Mouse (Mus musculus): Measurements from ENCODE around the gene Lce3f.
A peak's percentile ranks its signal among the peaks of the same experiment; 100 is the strongest.

Lce3f gene

DNA sequence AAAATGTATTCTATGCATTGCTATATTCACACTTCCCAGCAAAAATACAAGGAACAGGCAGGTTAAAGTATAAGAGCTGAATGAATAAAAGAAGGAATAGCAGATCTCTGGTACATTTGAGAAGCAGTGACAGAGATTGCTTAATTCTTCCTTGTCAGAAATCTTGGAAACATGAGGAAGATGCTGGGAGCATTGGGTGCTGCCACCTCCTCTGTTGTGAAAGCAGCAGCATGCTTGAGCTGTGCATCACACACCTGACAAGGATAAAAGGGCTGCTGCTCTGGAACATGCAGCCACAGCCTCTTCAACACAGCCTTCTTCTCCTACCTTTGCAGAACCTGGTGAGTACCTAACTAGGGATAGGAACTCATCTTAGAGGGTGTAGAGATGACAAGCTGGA is at the start of gene Lce3f:
Gene Lce3f, plus strand, starts transcription at position 301 of the 400 bp plus-strand sequence.
- no peak for ATAC-seq (ENCODE audit: insufficient number of reproducible peaks, low FRiP score, low TSS enrichment)

DNA sequence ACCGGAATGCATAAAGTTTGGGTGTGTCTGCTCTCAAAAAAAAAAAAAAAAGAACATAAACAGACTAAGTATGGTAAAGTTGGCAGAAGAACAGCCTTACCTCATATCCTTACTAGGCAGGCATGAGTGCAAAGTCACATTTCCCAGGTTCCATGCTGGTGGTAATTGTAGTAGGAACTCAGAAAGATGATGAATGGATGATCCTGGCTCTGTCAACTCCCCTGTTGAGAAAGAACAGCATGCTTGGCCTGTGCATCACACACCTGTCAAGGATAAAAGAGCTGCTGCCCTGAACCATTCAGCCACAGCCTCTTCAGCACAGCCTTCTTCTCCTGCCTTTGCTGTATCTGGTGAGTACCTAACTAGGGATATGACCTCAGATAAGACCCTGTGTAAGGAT is 47.8 kb upstream of the Lce3f start, which contains the start of gene Lce3c:
Gene Lce3c, plus strand, starts transcription at position 301 of the 400 bp plus-strand sequence.
- no peak for ATAC-seq (ENCODE audit: insufficient number of reproducible peaks, low FRiP score, low TSS enrichment)

DNA sequence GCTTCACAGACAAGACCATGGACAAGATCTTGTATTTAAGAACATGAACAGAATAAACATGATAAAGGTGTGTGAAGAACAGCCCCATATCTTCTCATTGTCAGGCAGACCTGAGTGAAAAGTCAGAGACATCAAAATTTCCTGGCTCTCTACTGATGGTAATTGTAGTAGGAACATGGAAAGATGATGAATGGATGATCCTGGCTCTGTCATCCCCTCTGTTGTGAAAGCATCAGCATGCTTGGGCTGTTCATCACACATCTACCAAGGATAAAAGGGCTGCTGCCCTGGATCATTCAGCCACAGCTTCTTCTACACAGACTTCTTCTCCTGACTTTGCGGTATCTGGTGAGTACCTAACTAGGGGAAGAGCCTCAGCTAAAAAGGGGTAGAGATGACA is 34.9 kb upstream of the Lce3f start, which contains the start of gene Lce3d:
Gene Lce3d, plus strand, starts transcription at position 301 of the 400 bp plus-strand sequence.
- ATAC-seq (ENCODE audit: insufficient number of reproducible peaks, low FRiP score, low TSS enrichment) = no peak

DNA sequence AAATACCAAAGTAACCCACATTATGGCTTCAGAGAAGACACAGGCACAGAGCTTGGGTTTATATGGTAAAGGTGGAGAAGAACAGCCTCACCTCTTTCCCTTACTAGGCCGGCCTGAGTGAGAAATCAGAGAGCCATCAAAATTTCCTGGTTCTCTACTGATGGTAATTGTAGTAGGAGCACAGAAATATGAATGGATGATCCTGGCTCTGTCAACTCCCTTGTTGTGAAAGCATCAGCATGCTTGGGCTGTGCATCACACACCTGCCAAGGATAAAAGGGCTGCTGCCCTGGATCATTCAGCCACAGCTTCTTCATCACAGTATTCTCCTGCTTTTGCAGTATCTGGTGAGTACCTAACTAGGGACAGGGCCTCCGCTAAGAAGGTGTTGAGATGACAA is 25.3 kb upstream of the Lce3f start, which contains the start of gene Lce3e:
Gene Lce3e, plus strand, starts transcription at position 301 of the 400 bp plus-strand sequence.
- no peak for ATAC-seq (ENCODE audit: insufficient number of reproducible peaks, low FRiP score, low TSS enrichment)

DNA sequence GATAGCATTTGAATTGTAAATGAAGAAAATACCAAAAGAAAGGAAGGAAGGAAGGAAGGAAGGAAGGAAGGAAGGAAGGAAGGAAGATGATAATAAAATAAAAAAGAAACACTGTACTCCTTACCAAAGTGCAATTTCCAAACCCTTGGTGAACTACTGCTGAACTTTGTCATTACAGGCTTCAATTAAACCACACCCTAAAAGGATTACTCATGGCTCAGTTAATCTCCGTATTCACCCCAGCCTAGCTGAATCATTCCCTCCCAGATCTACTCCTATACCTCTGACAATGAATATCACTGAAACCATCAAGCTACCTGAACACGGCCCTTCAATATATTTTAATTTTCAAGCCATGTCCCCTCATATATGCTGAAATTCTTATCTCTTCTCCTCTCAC is 13.5 kb upstream of the Lce3f start:
- no peak for ATAC-seq (ENCODE audit: insufficient number of reproducible peaks, low FRiP score, low TSS enrichment)

DNA sequence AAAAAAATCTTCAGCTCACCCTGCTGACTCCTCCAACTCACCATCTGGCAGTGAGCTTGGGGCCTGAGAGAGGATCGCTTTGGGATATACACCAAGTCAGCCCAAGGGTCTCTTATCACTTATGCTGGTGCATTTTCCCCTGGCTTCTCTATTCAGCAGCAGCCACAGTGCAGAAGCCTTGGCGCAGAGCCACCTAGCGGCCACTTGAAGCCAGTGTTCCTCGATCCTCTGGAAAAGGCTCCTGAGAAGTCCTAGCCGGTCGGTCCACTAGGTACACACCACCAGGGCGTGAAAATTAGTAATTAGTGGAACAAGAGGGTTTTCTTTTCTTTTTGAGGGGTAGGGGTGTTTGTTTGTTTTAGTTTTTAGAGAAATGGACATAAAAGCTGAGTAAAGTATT is 6.7 kb downstream of the Lce3f start:
- ATAC-seq (ENCODE audit: insufficient number of reproducible peaks, low FRiP score, low TSS enrichment) = peak; percentile 87; the same call in 1 of the 2 replicates

DNA sequence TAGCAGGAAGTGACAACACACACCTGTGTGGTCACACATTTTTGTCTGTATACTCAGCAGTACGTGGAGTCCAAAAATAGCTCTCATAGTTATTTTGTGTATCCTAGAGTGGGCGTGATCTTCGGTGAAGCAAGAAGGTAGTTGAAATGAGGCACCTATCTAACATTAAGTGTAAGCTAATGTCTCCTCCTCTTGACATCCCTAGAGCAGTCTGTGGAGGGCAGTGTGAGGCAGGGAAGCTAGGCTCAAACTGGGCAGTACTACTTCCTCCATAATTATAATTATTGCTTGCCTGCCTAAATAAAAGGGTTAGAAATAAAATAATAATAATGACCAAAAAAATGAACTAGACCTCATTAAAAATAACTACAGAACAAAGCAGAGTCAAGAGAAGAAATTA is 8.6 kb downstream of the Lce3f start:
- ATAC-seq (ENCODE audit: insufficient number of reproducible peaks, low FRiP score, low TSS enrichment) = no peak

DNA sequence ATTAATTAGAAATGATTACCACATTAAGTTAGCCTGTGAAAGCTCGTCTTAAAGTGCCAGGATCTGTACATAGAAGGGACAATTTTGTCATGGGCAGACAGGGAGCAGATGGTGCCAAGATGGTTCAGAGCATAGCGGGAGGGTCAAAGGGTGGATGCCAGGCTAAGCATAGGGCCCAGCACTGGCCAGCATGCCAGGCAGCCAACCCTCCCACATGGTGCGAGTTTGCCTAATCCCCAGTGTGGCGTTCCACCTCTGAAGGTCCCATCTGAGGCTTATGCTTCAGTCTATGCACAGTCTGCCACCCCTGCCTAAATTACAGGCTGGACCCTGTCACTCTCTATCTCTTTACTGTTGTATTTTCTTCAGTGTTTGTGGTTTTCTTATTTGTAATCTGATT is 10.8 kb downstream of the Lce3f start:
- ATAC-seq (ENCODE audit: insufficient number of reproducible peaks, low FRiP score, low TSS enrichment) = no peak

DNA sequence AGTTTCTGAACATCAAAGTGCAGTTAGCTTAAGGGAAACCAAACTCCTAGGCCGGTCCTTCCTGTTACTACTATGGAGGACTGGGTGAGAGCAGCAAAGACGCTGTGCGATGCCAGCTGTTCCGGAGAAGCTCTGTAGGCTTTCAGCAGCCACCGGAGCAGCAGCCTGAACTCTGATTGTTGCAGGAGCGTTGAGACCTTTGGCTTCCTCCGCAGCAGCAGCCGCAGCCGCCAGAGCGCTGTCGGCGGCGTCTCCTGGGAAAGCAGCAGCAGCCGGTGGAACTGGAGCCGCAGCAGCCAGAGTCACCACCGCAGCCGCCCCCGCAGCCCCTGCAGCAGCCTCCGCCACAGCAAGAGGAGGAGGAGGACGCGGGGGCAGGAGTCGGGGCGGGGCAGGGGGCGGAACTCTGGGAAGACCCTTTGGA is 22.4 kb downstream of the Lce3f start:
- ATAC-seq (ENCODE audit: insufficient number of reproducible peaks, low FRiP score, low TSS enrichment) = peak; percentile 27; the same call in 1 of the 2 replicates

DNA sequence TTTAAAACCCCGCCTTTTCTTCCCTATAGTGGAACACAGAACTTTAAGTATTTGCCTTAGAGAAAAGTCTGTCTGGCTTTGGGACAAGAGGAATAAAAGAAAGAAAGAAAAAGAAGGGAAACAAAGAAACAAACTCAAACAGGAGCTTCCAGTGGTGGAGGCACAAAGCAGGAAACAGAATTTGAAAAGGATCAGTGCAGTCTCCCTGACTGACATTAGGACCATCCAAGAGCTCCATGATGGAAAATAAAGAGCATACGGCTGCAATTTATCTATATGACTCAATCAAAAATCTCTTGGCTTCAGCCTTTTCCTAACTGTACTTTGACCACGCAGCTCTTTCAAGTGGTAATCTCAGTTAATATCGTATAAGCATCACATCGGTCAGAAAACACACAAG is 22.8 kb downstream of the Lce3f start:
- ATAC-seq (ENCODE audit: insufficient number of reproducible peaks, low FRiP score, low TSS enrichment) = no peak

DNA sequence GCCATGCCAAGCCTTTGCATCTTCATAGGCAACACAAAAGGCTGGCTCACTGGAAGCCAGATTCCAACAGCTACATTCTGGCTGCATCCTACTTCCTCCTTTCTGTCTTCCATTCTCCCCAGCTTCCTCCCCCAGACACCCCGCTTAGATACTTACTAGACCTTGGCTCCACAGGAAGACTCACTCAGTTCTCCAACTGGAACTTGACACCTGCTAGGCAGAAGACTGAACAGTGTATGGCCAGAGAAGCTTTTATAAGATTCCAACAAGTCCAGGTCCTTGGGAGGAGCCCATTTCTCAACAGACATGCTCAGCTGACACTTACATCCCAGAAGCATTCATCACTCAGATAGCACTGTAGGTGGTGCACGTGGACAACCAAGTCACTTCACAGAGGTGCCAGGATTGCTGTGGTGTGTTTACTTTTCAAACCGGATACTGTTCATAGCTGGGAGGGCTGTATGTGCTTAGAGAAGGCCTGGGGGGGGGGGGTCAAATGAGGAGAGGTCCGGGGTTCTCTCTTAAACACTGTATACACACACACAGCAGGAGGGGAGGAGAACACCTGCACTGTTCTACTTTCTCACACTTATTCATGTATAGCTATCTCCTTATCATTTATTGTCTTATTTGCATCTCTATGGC is 23.6 kb downstream of the Lce3f start, which contains the start of gene Crct1:
Gene Crct1, minus strand, starts transcription at position 228 of the 645 bp plus-strand sequence.
- no peak for ATAC-seq (ENCODE audit: insufficient number of reproducible peaks, low FRiP score, low TSS enrichment)

DNA sequence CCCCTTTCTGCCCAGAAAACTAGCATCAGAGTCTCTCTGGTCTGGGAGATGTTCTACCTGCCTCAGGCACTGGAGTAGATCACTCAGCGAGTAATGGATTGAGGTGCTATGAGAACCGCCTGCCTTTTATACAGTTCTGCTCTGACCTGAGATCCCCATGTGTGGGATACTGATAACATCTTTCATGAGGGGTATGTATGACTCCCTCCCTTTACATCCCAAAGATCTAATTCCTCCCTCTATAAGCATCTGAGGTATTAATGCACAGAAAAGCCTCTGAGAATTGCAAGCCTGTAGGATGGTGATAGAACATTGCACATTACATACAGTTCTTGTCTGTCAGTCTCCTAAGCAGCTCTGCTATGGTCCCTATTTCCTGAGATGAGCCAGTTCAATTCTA is 26.9 kb downstream of the Lce3f start, which contains the start of gene Lce1m:
Gene Lce1m, minus strand, starts transcription at position 101 of the 400 bp plus-strand sequence.
- no peak for ATAC-seq (ENCODE audit: insufficient number of reproducible peaks, low FRiP score, low TSS enrichment)

DNA sequence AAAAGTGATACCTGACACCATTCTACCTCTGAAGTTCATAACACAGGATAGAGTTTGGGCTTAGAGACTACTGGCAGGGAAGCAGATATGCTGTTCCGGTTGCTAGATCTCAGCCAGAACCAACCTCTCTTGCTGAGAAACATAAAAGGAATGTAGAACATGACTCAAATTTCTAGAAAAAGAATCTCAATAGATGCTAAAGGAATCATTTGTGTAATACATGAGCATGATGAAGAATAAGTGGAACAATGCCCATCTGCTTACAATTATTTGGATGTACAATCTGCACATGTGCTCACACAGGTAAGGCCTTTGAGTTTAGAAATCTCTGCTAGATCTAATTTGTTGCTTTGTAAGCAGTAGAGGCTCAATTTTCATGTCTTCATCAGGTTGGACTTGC is 29.1 kb downstream of the Lce3f start:
- ATAC-seq (ENCODE audit: insufficient number of reproducible peaks, low FRiP score, low TSS enrichment) = no peak

DNA sequence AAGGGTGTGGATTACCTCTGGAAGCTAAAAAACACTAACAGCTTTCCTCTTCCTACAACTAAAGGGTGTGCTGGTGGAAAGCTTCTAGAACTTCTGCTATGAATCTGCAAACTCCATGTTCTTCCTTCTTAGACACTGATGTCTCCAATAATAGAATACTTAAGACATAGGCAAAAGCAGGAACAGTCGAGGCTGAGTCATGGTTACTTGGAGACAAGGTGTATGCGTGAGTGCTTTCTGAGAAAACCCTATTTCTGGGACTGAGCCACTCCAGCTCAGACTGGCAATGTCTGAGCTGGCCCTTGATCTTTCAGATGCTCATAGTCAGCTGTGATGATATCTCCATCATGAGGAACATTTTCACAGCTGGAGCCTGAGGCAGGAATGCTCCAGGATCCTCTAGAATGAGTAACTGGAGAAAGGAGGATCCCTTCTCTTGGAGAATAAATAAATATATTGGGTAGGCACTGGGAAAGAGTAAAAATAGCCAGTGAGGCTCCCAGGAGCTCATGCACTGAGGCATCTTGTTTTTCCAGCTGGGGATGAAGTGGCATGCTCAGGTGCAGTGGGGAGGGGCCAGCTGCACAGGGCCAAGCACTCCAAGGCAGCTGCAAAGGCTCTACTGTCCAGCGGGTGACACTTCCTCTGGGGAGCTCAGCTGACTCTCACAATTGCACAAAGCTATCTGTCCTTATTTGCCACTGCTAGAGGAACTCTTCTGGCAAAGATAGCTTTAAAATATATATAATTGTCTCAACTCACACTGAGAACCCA is 31.6 kb downstream of the Lce3f start:
- ATAC-seq (ENCODE audit: insufficient number of reproducible peaks, low FRiP score, low TSS enrichment) = no peak

DNA sequence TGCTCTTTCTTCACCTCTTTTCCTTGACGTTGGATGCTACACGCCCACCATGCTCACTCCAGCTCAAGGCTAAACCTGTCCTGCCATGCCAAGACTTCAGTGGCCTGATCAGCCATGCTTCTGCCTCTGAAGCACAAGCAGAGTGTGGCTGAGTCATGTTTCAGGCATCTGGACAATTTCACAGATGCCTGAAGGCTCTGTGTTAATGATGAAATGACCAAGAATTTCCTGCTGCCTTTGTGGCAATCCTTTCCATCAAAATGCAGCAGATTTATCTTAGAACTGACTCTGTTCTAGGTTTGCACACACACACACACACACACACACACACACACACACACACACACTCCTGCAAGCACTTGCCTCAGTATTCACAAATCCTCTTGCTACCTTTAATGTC is 33.5 kb downstream of the Lce3f start:
- no peak for ATAC-seq (ENCODE audit: insufficient number of reproducible peaks, low FRiP score, low TSS enrichment)

DNA sequence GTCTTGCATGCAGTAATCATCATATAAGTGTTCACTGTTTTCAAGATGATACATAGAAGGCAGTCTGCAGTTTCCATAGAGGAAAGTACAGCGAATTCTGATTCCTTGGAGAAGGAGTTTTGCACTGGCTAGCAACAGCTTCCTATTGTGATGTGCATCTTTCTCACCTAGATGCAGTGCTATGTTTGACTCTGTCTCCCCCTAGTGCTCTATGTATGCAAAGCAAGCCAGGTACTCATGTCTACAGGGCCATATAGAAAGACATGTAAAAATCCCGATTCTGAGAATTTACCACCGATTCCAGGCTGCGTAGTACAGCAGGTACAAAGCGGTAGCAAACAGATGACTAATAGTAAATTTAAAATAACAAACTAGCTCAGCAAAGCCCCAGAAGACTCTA is 39.4 kb downstream of the Lce3f start:
- ATAC-seq (ENCODE audit: insufficient number of reproducible peaks, low FRiP score, low TSS enrichment) = peak; percentile 82; the same call in 1 of the 2 replicates

Data from cerebellum, adult (tissue).